Mouse (Mus musculus): ENCODE measurements around the gene Pdss1.

DNA sequence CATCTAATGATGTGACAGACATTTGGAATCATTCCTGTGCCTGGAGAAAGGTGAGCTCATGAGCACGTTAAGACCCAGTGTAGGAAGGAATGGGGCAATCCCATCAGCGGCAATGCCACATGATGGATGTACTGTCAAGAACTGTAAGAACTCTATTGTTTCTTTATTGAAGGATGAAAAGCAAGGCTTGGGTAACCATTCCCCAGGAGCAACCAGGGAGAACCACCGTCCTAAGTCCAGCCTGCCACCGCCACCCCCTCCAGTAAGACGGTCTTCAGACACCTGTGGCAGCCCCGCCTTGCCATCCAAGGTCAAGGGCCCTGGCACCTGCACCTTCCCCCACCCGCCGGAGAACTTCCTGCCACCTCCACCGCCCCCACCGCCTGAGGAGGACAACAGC, 20.7 kb upstream of the Pdss1 start:
- no peak for TF ChIP-seq GATA1 (IDR thresholded peaks at IDR 0.05; ENCODE audit: borderline replicate concordance, low read length)
- TF ChIP-seq FLI1 (IDR thresholded peaks at IDR 0.05; ENCODE audit: low read length), result no peak
